Mouse (Mus musculus) fibroblast of lung, adult 2 months (primary cell): Measurements from ENCODE around the gene Ulk2.
"Not testable (repeated sequence)": the region's sequence is repeated elsewhere in the genome, so short reads cannot be mapped to it uniquely, and the experiment has no call there.

ENCODE experiments used
- DNase-seq: peaks from one replicate; pipeline ENCODE4 v3.0.0-alpha.2; 2011; ENCODE audit warnings: low read depth

Ulk2 gene

GRCm38 (mm10) chr11:61854988-61855411 is at the start of gene Ulk2:
Gene Ulk2 (minus strand): TSS chr11:61855073.
- DNase-seq = peak; percentile 44

DNA sequence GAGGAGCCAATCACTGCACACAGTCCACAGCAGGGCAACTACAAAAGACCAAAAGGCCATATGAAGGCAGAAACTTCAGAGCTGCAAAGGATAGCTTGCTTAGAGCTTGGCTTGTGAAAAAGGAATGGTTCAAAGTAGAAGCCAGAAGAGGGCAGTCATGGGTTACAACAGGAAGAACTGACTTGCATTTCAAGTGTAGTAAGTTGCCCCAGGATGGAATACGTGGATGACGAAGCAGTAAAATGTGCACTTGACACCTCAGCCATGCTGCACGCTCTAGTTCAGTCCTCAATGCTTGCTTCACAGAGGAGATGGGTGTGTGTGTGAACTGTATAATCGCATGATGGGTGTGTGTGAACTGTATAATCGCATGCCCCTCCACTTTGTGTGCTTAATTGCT is 27.3 kb upstream of the Ulk2 start:
- no peak for DNase-seq

GRCm38 (mm10) chr11:61879921-61880320 is 25.0 kb upstream of the Ulk2 start:
- DNase-seq = no peak

- no peak for DNase-seq
These were observed 17.0 kb upstream of the Ulk2 start for GRCm38 (mm10) chr11:61871881-61872280.

DNA sequence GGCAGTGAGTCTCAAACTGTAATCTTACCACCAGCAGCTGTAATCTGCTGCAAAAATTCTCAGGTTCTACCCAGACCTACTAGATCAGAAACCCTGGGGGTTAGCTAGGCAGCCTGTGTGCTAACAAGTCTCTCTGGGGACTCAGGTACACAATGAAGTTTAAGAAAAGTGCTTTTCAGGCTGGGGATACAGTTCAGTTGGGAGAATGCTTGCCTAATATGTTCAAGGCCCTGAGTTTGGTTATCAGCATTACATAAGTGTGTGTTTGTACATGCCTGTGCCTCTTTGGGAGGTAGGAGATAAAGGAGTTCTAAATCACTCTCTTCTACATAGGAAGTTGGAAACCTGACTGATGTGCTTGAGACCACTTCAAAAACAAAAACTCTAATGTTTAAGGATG is 12.0 kb upstream of the Ulk2 start:
- no peak for DNase-seq

GRCm38 (mm10) chr11:61861781-61862547 is 7.1 kb upstream of the Ulk2 start:
- DNase-seq = no peak

GRCm38 (mm10) chr11:61859316-61859715 is 4.4 kb upstream of the Ulk2 start:
- DNase-seq = no peak

GRCm38 (mm10) chr11:61855539-61855938 is 666 bp upstream of the Ulk2 start:
- no peak for DNase-seq

DNA sequence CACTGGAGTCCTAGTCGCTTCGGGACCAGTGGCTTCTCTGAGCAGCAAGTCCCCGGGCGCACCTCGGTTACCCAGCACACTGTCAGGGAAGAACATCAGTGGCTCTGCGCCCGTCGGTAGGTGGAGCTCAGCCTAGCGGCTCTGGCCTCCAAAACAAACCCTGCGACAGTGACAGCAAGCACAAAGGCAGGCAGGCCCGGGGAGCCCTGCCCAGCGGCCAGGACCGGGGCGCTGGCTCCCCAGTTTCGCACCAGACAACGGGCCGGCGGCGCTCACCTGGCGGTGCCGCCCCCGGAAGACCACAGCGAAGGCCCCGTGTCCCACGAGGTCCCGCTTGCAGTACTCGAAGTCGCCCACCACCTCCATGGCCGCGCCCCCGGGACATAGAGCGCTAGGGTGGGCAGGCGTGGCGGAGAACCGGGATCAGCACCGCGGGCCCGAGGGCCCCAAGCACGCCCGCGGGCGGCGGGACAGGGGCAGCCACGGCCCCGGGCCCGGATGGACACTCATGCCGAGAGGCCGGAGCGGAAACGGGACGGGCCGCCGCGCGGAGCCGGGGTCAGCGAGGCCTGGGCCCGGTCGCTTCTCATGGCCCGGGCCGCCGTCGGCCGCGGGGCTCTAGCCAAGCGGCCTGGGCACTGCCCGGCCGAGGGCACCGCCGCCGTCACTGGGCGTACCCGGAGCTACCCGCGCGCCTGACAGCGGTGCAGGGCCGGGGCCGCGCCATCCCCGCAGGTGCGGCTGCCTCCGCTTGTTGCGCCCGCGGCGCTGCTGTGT is 474 bp downstream of the Ulk2 start:
- peak; percentile 25 for DNase-seq

DNA sequence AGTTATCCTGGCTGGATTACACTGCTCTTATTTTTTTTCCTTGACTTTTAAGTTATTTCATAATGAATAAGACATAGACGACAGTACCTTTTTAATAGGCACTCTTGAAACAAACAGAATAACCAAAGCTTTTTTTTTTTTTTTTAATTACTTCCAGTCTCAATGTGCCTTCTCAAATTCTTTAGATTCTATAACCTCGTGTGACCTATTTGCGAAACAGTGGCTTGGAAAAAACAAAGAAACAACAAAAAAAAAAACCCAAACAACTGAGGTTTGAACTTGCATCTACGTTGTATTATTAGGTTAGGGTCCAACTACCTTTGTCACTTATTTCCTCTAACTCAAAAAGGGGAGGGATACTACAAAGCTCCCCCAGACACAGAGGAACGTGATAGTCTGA is 1.2 kb downstream of the Ulk2 start:
- DNase-seq = no peak

DNA sequence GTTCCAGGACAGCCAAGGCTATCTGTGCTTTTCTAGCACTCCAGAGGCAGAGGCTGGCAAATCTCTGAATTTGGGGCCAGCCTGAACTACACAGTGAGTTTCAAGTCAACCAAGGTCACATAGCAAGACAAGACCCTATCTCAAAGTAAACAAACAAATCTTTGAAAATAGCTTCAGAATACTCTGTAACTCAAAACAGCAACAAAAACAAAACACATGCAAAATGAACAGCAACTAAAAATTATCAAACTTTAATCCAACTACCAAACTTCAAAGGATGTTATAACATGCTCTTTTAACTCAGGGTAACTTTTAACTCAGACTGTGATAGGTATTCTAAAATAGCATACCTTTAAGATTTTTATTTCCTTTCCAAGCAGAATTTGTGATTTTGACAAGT is 2.0 kb downstream of the Ulk2 start:
- no peak for DNase-seq

DNA sequence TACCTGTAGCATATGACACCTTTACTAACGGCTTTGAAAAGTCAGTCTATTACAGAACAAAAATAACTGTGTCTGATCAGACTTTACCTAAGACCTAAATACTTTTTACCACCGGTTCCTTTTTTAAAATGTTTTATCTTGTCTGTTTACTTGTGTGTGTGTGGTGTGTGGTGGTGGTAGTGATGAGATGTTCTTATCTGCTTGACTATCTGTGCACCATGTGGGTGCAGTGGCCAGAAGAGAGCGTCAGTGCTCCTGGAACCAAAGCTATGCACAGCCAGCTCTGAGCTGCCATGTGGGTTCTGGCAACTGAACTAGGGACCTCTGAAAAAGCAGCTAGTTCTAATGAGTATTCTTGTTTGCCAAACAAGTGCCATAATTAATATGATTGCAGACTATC is 3.7 kb downstream of the Ulk2 start:
- no peak for DNase-seq

GRCm38 (mm10) chr11:61840663-61841062 is 14.2 kb downstream of the Ulk2 start:
- not testable (repeated sequence) for DNase-seq

GRCm38 (mm10) chr11:61839940-61840339 is 14.9 kb downstream of the Ulk2 start:
- no peak for DNase-seq

GRCm38 (mm10) chr11:61839182-61839581 is 15.7 kb downstream of the Ulk2 start:
- DNase-seq = no peak

- no peak for DNase-seq
These were observed 45.1 kb downstream of the Ulk2 start for GRCm38 (mm10) chr11:61809793-61810192.

GRCm38 (mm10) chr11:61808551-61809117 is 46.2 kb downstream of the Ulk2 start:
- no peak for DNase-seq

DNA sequence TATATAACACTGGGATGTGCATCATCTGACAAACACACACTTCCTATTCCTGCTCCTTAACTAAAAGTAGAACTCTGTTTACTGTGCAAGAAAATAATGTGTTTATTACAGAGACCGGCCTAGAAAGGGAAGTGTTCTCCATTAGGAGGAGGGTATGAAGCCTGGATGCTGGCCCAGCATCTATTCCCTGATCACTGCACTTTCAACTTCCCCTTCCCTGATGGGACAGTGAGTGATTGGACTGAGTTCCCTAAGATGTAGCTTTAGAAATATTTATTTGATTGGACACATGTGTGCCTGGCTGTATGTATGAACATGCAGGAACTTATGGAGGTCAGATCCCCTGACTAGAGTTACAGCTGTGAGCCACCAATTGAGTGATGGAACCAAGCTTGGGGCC is 61.4 kb downstream of the Ulk2 start:
- DNase-seq = no peak

- DNase-seq = no peak
These were observed 66.3 kb downstream of the Ulk2 start for GRCm38 (mm10) chr11:61788550-61788949.

- not testable (repeated sequence) for DNase-seq
These were observed 72.3 kb downstream of the Ulk2 start for GRCm38 (mm10) chr11:61782526-61782925.

DNA sequence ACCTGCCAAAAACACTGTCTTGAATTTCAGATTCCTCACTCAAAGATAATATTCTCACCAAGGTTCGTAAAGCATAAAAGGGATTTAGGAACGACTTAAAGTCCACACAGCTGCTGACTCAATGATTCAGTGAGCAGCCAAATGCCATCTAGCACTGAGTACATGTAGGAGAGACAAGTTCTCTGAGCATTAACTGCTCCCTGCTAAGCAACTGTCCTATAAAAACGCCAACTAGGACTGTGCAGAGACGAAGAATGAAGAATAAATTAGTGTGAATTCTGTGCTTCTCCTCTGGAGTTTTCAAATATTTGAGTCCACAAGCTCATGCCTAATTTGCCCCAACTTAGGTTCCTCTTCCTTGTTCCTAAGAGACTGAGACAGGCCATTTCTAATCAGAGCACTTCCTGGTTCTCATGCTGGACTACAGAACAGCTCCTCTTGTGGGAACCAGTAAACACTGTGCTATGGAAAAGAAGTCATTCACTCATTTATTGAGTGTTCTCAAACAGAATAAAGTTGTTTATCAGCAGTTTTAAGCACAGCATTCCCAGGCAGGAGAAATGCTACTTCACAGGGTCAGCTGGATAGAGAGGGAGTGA is 80.2 kb downstream of the Ulk2 start:
- DNase-seq = no peak

- DNase-seq = peak; percentile 94
These were observed 93.1 kb downstream of the Ulk2 start, which contains the start of gene Prpsap2 for GRCm38 (mm10) chr11:61761584-61762407. Gene Prpsap2 (minus strand): TSS chr11:61762088.
